Mouse (Mus musculus): ENCODE results near the gene Ascl1. TPM values are rescaled to one million over a fixed set of nuclear protein-coding genes. Genes with fewer than 3 reads are reported as not detected.

Gene Ascl1
- polyA plus RNA-seq, 1 experiment from 2014 or later = 0.19 TPM

- Histone ChIP-seq H3K4me3 (no peak overlapping the region), H3K4me2 (no peak overlapping the region), H3K27ac (ENCODE audit: poor library complexity, severe bottlenecking) (no peak overlapping the region), H3K27me3 (replicated peaks) (no peaks in the 10 kb centered on the region), H3K9ac (no peak overlapping the region), H3K36me3 (no peaks in the 10 kb centered on the region), H3K9me3 (replicated peaks) (no peaks in the 10 kb centered on the region), H3K4me1 (replicated peaks) (no peaks in the 10 kb centered on the region)
- WGBS = 57% methylated on average over 2 of the region's 2 CpGs
- no peak for ATAC-seq (ENCODE audit: insufficient number of reproducible peaks, low FRiP score)
These were observed 47.2 kb downstream of the Ascl1 start for GRCm38 (mm10) chr10:87446139-87446828.

Other genes with a start within 250 kb of the Ascl1 start
- gene Pah, start 28.1 kb upstream of the Ascl1 start, polyA plus RNA-seq (2016; fragmentation: Nextera tagmentation; extraction: Ambion mirVana) = not detected in 2 replicates